Mouse (Mus musculus) heart, postnatal 0 days (tissue): ENCODE measurements around the gene Cyp2g1.

Experiments used
- CTCF ChIP-seq: IDR thresholded peaks from 2 replicates; pipeline ENCODE4 v1.5.1; 2016; ENCODE audit warnings: antibody characterized with exemption, control low read depth, low read depth
- EP300 ChIP-seq: IDR thresholded peaks from 2 replicates; pipeline ENCODE4 v1.6.1; 2016; ENCODE audit warnings: antibody characterized with exemption, low read depth

DNA sequence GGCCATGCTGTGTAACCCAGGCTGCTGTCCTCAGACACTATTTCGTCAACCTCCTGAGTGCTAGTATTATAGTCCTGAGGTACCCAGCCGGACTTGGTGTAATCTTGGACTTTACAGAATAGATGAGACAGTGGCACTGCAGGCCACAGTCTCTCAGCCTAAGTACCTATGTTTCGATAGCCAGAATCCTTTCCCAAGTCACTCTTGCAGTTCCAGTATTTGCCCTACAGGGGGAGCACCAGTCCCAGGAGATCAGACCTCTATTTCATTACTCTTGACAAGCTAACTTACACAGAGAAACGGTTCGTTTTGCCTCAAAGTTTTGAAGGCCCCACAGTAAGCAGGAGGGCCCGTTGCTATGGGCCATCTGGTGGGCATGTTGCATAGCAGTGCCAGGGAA is 30.2 kb upstream of the Cyp2g1 start:
- no peak for TF ChIP-seq EP300
- TF ChIP-seq CTCF = peak; percentile 49
